Mouse (Mus musculus): Measurements from ENCODE around the gene Slc15a4. TPM values are rescaled to one million over a fixed set of nuclear protein-coding genes. Genes with fewer than 3 reads are reported as not detected.
A peak's percentile ranks its signal among the peaks of the same experiment; 100 is the strongest.

Slc15a4 gene
- 10 to 100 TPM; 21.4 to 22.1 TPM for total RNA-seq (2021)
- long read RNA-seq, experiment 1, transcript Slc15a4-201 (8 exons, 2,732 nt) = major isoform, 20 of 32 reads
- long read RNA-seq, experiment 1, partial matches to known transcripts = 0 of 32 reads
- long read RNA-seq, experiment 1, other reads (novel, unspliced or antisense) = 10 of 32 reads
- long read RNA-seq, experiment 2, transcript Slc15a4-201 (8 exons, 2,732 nt) = major isoform, 30 of 44 reads
- long read RNA-seq, experiment 2, partial matches to known transcripts = 4 of 44 reads
- long read RNA-seq, experiment 2, other reads (novel, unspliced or antisense) = 7 of 44 reads

DNA sequence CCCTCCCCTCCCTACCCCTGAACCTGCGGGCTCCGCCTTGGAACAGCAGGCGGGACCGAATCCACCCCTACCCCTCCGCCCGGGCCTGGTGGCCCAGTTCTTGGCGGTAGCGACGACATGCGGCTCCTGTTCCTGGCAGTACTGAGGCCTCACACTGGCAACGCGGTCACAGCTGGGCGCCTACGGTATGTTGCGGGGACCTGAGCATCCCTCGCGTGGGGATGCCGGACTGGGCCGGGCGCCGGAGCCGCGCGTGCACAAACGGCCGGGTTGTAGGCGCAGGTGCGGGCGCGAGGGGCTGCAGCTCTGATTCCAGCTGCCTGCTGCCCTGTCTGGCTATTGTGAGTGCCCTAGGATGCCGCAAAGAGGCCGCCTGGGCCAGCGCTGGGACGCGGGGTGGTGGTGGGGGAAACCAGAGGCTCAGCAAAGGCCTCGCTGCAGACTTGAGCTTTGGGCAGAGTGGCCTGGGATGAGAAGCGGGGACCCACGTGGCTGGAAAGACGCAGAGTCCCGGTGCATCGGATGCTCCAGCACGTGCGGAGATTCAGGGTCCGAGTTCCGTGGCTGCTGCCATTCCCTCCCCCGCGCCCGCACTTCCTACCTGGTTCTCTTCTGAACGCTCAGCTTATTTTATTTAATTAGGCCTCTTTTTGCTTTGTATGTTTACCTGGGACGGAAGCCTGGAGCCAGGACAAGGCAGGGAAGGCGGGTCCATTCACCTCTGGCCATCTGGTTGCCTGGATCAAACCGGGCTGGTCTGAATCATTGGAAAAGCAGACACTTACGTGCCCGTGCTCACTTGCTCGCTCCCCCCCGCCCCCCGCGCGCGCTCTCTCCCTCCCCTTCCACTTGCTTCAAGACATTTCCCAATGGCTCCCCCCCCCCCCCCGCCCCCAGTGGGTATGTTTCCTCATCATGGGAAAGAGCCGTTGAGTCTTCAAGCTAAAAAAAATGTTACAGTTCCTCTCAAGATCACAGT, at the start of gene Slc15a4, which contains the start of gene Glt1d1:
TSS of gene Slc15a4 (minus strand) at position 731 of the 979 bp plus-strand sequence.
TSS of gene Glt1d1 (plus strand) at position 96 of the 979 bp plus-strand sequence.
- intact Hi-C loops (cut with DNase I) = no loop called here
- H3K4me3 ChIP-seq = peak within 1 kb of the TSS; percentile 33; the same call in 1 of the 2 replicates
- no peak for TF ChIP-seq CTCF (IDR thresholded peaks at IDR 0.05)
- DNase-seq = no peak
- H3K27ac ChIP-seq = no peak within 1 kb of the TSS

DNA sequence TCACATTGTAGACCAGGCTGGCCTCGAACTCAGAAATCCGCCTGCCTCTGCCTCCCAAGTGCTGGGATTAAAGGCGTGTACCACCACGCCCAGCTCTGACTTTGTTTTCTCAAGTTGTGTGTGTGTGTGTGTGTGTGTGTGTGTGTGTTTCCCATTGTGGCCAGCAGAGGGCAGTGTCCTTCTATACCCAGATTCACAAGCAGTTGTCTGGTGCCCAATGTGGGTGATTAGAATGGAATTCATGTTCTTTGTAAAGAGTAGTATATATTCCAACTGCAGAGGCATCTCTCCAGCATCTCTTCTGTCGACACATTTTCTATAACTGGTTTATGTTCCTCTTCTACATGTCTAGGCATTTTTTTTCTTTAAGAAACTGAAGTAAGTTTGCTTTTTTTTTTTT, 45.8 kb upstream of the Slc15a4 start:
- Histone ChIP-seq H3K4me3 (no peak overlapping the region), H3K27ac (no peak overlapping the region)
- intact Hi-C loops (cut with DNase I) = no loop called here
- DNase-seq = no peak
- peak; percentile 11; the same call in 1 of the 2 replicates for TF ChIP-seq CTCF (IDR thresholded peaks at IDR 0.05)

DNA sequence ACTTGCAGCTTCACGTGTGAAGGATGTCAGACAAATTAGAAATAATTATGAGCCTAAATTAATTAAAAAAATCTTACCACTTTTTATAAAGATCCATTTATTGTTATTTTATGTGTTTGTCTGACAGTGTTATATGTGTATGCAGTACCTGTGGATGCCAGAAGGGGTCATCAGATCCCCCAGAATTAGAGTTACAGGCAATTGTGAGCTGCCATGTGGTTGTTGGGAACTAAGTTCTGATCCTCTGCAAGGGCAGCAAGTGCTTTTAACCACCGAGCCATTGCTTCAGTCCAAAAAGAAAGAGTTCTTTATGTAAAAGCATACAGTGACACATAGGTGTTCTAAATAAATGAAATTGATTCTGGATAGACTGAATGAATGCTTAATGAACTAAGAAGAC, 44.9 kb upstream of the Slc15a4 start:
- Histone ChIP-seq H3K4me3 (no peak overlapping the region), H3K27ac (no peak overlapping the region)
- TF ChIP-seq CTCF (IDR thresholded peaks at IDR 0.05) = no peak
- intact Hi-C loops (cut with DNase I) = no loop called here
- DNase-seq = no peak

DNA sequence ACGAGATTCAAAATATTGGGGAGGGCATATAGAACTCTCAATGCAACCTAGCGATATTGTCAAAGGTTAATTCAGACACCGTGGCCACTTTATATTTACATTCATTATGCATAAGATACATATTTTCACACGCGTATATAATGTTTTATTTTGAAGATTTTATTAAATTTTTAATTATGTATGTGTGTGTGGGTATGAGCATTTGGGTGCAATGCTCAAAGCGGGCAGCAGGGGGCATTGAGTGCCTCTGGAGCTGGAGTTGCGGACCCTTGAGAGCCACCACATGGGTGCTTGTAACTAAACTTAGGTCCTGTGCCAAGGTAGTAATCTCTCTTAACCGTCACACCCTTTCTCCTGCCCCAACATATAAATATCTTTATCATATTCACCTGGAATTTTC, 41.2 kb upstream of the Slc15a4 start:
- intact Hi-C loops (cut with DNase I) = no loop called here
- no peak overlapping the region for H3K27ac ChIP-seq
- 0 out of 2 replicates have a peak, but pooled peaks have one; percentile 13 for TF ChIP-seq CTCF (IDR thresholded peaks at IDR 0.05)
- DNase-seq = no peak
- no peak overlapping the region for H3K4me3 ChIP-seq

DNA sequence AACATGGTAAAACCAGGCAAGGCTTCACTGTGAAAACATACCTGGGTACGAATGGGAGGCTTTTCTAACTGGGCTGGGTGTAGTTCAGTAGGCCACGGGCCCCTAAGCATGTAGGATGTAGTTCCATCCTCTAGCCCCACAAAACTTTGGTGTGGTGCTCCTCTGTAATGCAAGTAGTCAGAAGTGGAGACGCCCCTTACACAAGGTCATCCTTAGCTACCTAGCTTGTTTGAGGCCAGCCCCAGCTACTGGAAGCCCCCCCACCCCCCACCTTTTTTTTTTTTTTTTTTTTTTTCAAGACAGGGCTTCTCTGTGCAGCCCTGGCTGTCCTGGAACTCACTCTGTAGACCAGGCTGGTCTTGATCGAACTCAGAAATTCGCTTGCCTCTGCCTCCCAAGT, 28.3 kb upstream of the Slc15a4 start:
- TF ChIP-seq CTCF (IDR thresholded peaks at IDR 0.05) = no peak
- Histone ChIP-seq H3K4me3 (no peak overlapping the region), H3K27ac (no peak overlapping the region)
- DNase-seq = no peak
- intact Hi-C loops (cut with DNase I) = no loop called here

DNA sequence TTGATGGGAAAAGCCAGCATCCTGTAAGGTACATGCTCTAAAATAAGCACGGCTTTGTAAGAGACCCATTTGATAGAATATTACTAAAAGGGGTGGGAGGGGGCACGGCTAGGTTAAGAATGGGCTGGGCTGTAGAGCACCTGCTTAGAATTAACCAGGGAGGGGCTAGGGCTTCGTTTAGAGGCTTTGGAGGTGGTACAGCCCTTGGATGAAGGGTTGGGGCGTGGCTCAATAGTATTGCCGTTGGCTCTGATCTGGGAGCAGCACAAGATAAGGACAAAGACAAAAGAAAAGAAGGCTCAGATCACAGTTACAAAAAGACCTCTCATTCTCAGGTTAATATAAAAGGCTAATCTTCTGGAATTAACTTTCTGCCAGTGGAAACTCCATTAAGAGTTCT, 27.6 kb upstream of the Slc15a4 start:
- H3K4me3 ChIP-seq = no peak overlapping the region
- intact Hi-C loops (cut with DNase I) = no loop called here
- DNase-seq = no peak
- TF ChIP-seq CTCF (IDR thresholded peaks at IDR 0.05) = no peak
- H3K27ac ChIP-seq = no peak overlapping the region

DNA sequence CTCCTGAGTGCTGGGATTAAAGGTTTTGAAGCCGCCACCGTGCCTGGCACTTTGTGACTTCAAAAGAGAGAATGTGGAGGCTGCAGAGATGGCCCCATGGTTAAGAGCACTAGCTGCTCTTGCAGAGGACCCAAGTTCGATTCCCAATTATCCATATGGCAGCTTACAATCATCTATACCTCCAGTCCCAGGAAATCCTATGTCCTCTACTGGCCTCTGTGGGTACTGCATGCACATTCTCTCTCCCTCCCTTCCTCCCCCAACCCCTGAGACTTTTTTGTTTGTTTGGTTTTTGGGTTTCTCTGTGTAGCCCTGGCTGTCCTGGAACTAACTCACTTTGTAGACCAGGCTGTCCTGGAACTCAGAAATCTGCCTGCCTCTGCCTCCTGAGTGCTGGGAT, 26.6 kb upstream of the Slc15a4 start:
- intact Hi-C loops (cut with DNase I) = no loop called here
- no peak overlapping the region for H3K4me3 ChIP-seq
- DNase-seq = no peak
- peak; percentile 33 for TF ChIP-seq CTCF (IDR thresholded peaks at IDR 0.05)
- H3K27ac ChIP-seq = no peak overlapping the region

DNA sequence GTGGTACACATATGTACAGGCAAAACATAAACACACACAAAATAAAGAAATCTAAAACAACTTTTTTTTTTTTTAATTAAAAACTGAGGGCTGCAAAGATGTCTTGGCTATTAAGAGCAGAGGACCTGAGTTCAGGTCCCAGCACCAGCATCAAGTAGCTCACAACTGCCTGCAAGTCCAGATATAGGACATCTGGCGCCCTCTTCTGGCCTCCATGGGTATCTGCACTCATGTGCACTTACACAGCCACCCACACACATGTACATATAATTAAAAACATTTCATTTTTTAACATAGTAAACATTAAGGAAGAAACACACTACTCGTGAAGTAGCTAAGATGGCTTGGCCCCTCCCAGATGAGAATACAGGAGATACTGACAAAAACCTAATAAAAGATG, 25.6 kb upstream of the Slc15a4 start:
- H3K4me3 ChIP-seq = no peak overlapping the region
- TF ChIP-seq CTCF (IDR thresholded peaks at IDR 0.05) = no peak
- intact Hi-C loops (cut with DNase I) = no loop called here
- H3K27ac ChIP-seq = no peak overlapping the region
- no peak for DNase-seq

DNA sequence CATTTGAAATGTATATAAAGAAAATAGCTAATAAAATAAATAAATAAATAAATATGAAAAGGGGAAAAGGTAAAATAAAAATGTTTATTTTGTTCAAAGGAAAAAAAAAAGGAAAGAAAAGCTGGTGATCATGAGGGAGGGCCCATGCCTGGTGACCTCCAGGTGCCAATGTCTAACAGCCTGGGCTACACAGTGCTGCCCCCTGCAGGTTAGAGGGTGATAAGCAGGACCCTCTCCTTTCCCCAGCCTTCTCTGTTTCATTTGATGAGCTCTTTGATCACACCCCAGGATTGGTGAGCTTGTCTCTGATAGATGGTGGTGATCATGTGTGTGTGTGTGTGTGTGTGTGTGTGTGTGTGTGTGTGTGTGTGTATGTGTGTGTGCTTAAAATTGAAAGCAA, 16.4 kb upstream of the Slc15a4 start:
- DNase-seq = peak; percentile 36
- H3K4me3 ChIP-seq = no peak overlapping the region
- intact Hi-C loops (cut with DNase I) = loop anchor here (5.0 kb wide), 1 partner anchor 57 kb away; no protein-coding TSS in a partner anchor
- peak; percentile 49 for TF ChIP-seq CTCF (IDR thresholded peaks at IDR 0.05)
- no peak overlapping the region for H3K27ac ChIP-seq

DNA sequence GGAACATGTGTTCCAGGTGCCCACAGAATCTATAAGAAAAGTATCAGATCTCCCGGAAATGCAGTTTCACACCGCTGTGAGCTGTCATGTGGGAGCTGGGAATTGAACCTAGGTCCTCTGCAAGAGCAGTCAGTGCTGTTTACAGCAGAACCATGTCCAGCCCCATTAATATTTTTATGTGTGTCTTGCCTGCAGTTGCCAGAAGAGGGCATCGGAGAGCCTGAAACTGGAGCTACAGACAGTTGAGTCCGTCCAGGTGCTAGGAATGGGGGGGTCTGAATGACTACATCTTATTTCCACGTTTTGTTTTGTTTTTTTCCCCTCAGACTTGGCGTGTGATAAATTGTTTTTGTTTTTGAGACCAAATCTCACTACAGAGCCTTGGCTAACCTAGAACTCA, 15.3 kb upstream of the Slc15a4 start:
- no peak overlapping the region for H3K27ac ChIP-seq
- H3K4me3 ChIP-seq = no peak overlapping the region
- no peak for DNase-seq
- intact Hi-C loops (cut with DNase I) = loop anchor here (5.0 kb wide), 1 partner anchor 56 kb away; no protein-coding TSS in a partner anchor
- peak; percentile 30; the same call in 1 of the 2 replicates for TF ChIP-seq CTCF (IDR thresholded peaks at IDR 0.05)

DNA sequence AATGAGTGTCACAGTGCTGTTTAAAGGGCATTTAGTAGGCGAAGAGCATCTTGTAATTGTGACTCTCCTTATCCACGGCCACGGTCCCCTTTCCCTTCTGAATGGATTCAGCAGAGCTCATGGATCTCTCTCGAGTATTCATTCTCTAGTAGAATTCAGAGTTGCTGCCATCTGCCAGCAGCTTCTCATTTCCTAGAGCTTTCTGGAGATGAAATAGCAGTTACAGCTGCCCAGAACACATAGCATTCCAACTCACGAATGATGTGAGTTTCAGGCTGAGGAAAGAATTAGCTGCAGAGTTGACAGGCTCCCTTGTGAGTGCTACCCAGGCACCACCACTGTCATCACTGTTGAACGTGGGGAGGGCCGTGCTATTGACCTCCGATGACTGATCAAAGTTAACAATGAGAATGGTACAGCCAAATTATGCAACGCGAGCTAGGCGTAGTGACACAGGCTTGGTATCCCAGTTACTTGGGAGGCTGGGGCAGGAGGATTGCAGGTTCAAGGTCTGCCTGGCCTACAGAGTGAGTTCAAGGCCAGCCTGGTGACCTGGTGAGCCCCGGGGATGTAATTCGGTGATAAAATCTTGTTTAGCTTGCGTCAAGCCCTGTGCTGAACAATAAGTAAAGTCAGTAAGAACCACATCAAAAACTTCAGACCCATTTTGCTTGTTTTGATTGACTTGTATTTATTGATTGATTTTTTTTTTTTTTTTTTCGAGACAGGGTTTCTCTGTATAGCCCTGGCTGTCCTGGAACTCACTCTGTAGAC, 8.7 kb upstream of the Slc15a4 start:
- TF ChIP-seq CTCF (IDR thresholded peaks at IDR 0.05) = no peak
- Histone ChIP-seq H3K27ac (no peak overlapping the region), H3K4me3 (no peak overlapping the region)
- no peak for DNase-seq
- intact Hi-C loops (cut with DNase I) = no loop called here

DNA sequence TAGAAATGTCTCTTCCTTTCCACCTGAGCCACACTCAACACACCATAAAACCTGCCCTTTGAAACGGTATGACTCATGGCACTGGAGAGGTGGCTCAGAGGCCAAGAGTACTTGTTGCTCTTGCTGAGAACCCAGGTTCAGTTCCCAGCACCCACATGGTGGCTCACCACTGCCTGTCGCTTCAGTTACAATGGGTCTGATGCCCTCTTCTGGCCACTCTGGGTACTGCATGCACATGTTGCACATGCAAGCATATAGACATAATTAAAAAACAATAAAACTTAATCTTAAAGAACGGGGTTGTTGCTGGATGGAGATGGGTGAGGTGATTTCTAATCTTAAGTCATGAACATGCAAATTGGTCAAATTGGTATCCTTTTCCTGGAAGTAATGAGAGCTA, 7.7 kb upstream of the Slc15a4 start:
- TF ChIP-seq CTCF (IDR thresholded peaks at IDR 0.05) = peak; percentile 26; the same call in 1 of the 2 replicates
- no peak overlapping the region for H3K27ac ChIP-seq
- intact Hi-C loops (cut with DNase I) = no loop called here
- H3K4me3 ChIP-seq = no peak overlapping the region
- no peak for DNase-seq
